ENCODE assay signal across 25 mouse cellular contexts in genomic region chr11:109891371-109891988, GRCm38 (mm10).
DNase-seq lines count a peak whose midpoint lies in the region; ATAC-seq and TF ChIP-seq lines count a peak whose summit lies in the region.
"Had no signal": no experiment of that assay in that cellular context is flagged by ENCODE, and none has a peak within 500 bp of the region (broad histone marks: within the 10 kb centered on the region; RNA-seq: fewer than 3 reads in every experiment).

No protein-coding gene starts in this region.

- no peak overlapping the region for H3K4me3 ChIP-seq in liver, adult 2 months (ENCODE audit: insufficient read depth, low read depth, low read length)
- H3K4me3 ChIP-seq in liver, embryonic 12.5 days = no peak overlapping the region
- H3K4me3 ChIP-seq in embryonic facial prominence, embryonic 10.5 days = no peak overlapping the region
- no peak overlapping the region for H3K4me3 ChIP-seq in forebrain, embryonic 14.5 days (ENCODE audit: low read depth, low read length)
- H3K4me3 ChIP-seq: embryonic facial prominence, embryonic 13.5 days; erythroblast, embryonic 14.5 days; forebrain, embryonic 15.5 days; heart, embryonic 15.5 days; hindbrain, embryonic 10.5 days; intestine, embryonic 15.5 days; limb, embryonic 13.5 days; lung, embryonic 15.5 days; midbrain, embryonic 10.5 days; neural tube, embryonic 15.5 days had no signal

- intact Hi-C loops in heart, postnatal 25 days (cut with DNase I) = loop anchor here (5.0 kb wide), 1 partner anchor 376 kb away; no protein-coding TSS in a partner anchor

- no peaks in the 10 kb centered on the region; the same call in 1 of the 2 replicates for H3K4me1 ChIP-seq in liver, adult 2 months (ENCODE audit: control insufficient read depth, insufficient read depth, low read length)
- H3K4me1 ChIP-seq in liver, embryonic 12.5 days = no peaks in the 10 kb centered on the region
- peaks cover 9% of the 10 kb centered on the region for H3K4me1 ChIP-seq in embryonic facial prominence, embryonic 10.5 days
- no peaks in the 10 kb centered on the region for H3K4me1 ChIP-seq in forebrain, embryonic 14.5 days (ENCODE audit: control insufficient read depth, insufficient read depth, low read length)
- H3K4me1 ChIP-seq: forebrain, embryonic 15.5 days; heart, embryonic 15.5 days; hindbrain, embryonic 10.5 days; intestine, embryonic 15.5 days; lung, embryonic 15.5 days; midbrain, embryonic 10.5 days; neural tube, embryonic 15.5 days had no signal

- H3K27ac ChIP-seq in liver, adult 2 months (replicated peaks; ENCODE audit: insufficient read depth, low read depth, low read length) = 0 out of 2 replicates have a peak overlapping the region, but pooled peaks have one; percentile 32
- no peak overlapping the region for H3K27ac ChIP-seq in liver, embryonic 12.5 days
- no peak overlapping the region for H3K27ac ChIP-seq in embryonic facial prominence, embryonic 10.5 days (replicated peaks)
- no peak overlapping the region for H3K27ac ChIP-seq in forebrain, embryonic 14.5 days (ENCODE audit: low read depth, low read length)
- H3K27ac ChIP-seq: embryonic facial prominence, embryonic 13.5 days; forebrain, embryonic 15.5 days; heart, embryonic 15.5 days; hindbrain, embryonic 10.5 days; intestine, embryonic 15.5 days; limb, embryonic 13.5 days; liver, embryonic 14.5 days; lung, embryonic 15.5 days; midbrain, embryonic 10.5 days; neural tube, embryonic 15.5 days had no signal

- TF ChIP-seq CTCF in liver, adult 2 months (IDR thresholded peaks at IDR 0.05; ENCODE audit: low read depth, low read length) = no peak

- ATAC-seq in liver, embryonic 12.5 days = no peak
- no peak for ATAC-seq in forebrain, embryonic 14.5 days
- ATAC-seq: CD4-positive, CD25-positive, alpha-beta regulatory T cell, adult 4 months; forebrain, embryonic 15.5 days; hindbrain, embryonic 16.5 days had no signal

- H3K9me3 ChIP-seq in liver, embryonic 12.5 days (replicated peaks) = no peaks in the 10 kb centered on the region
- H3K9me3 ChIP-seq in embryonic facial prominence, embryonic 10.5 days = no peaks in the 10 kb centered on the region
- H3K9me3 ChIP-seq in forebrain, embryonic 14.5 days (replicated peaks; ENCODE audit: control insufficient read depth, low read length) = no peaks in the 10 kb centered on the region
- H3K9me3 ChIP-seq: embryonic facial prominence, embryonic 13.5 days; forebrain, embryonic 15.5 days; heart, embryonic 15.5 days; hindbrain, embryonic 10.5 days; intestine, embryonic 15.5 days; limb, embryonic 13.5 days; lung, embryonic 15.5 days; midbrain, embryonic 10.5 days; neural tube, embryonic 15.5 days had no signal

- no peaks in the 10 kb centered on the region for H3K27me3 ChIP-seq in liver, adult 2 months (ENCODE audit: control insufficient read depth, insufficient read depth, low read length)
- no peaks in the 10 kb centered on the region for H3K27me3 ChIP-seq in liver, embryonic 12.5 days (replicated peaks)
- no peaks in the 10 kb centered on the region for H3K27me3 ChIP-seq in embryonic facial prominence, embryonic 10.5 days (replicated peaks; ENCODE audit: low read depth, poor library complexity, severe bottlenecking)
- no peaks in the 10 kb centered on the region for H3K27me3 ChIP-seq in forebrain, embryonic 14.5 days (replicated peaks; ENCODE audit: control insufficient read depth, insufficient read depth, low read length)
- H3K27me3 ChIP-seq: embryonic facial prominence, embryonic 13.5 days; forebrain, embryonic 15.5 days; heart, embryonic 15.5 days; intestine, embryonic 15.5 days; limb, embryonic 13.5 days; lung, embryonic 15.5 days; neural tube, embryonic 15.5 days had no signal

- H3K36me3 ChIP-seq in liver, adult 2 months (ENCODE audit: control insufficient read depth, insufficient read depth, low read length) = no peaks in the 10 kb centered on the region
- no peaks in the 10 kb centered on the region for H3K36me3 ChIP-seq in liver, embryonic 12.5 days
- H3K36me3 ChIP-seq in embryonic facial prominence, embryonic 10.5 days (replicated peaks) = no peaks in the 10 kb centered on the region
- no peaks in the 10 kb centered on the region for H3K36me3 ChIP-seq in forebrain, embryonic 14.5 days (ENCODE audit: control insufficient read depth, insufficient read depth, low read length)
- H3K36me3 ChIP-seq: embryonic facial prominence, embryonic 13.5 days; forebrain, embryonic 15.5 days; heart, embryonic 15.5 days; hindbrain, embryonic 10.5 days; intestine, embryonic 15.5 days; limb, embryonic 13.5 days; lung, embryonic 15.5 days; midbrain, embryonic 10.5 days; neural tube, embryonic 15.5 days had no signal

- DNase-seq in heart, adult 11 months = peak; percentile 96
- DNase-seq in heart, adult 8-10 months (ENCODE audit: low spot score) = no peak
- DNase-seq in liver, adult 2 months (ENCODE audit: extremely low read depth, low read depth, low spot score) = peak; percentile 30
- DNase-seq in Muller cell, postnatal 12 days (ENCODE audit: inconsistent ontology term) = peak; percentile 91
- peak; percentile 46 for DNase-seq in heart, postnatal 25 days (ENCODE audit: low spot score)
- DNase-seq in embryonic facial prominence, embryonic 10.5 days (ENCODE audit: low spot score) = no peak
- no peak for DNase-seq in forebrain, embryonic 14.5 days (ENCODE audit: low spot score)
- DNase-seq: adrenal gland, postnatal 36 days; cerebellum, adult 18-20 months; cerebellum, postnatal 25 days; spleen, adult 18-20 months had no signal

- 88% methylated on average over 8 of the region's 8 CpGs for WGBS in liver, adult 2 months
- WGBS in liver, embryonic 12.5 days (ENCODE audit: insufficient replicate concordance) = 67% methylated on average over 8 of the region's 8 CpGs
- 80% methylated on average over 8 of the region's 8 CpGs for WGBS in embryonic facial prominence, embryonic 10.5 days
- 76% methylated on average over 8 of the region's 8 CpGs for WGBS in forebrain, embryonic 14.5 days

- H3K4me2 ChIP-seq in liver, embryonic 12.5 days = no peak overlapping the region
- H3K4me2 ChIP-seq in forebrain, embryonic 14.5 days (ENCODE audit: low read length) = no peak overlapping the region
- H3K4me2 ChIP-seq: embryonic facial prominence, embryonic 13.5 days; forebrain, embryonic 15.5 days; heart, embryonic 15.5 days; intestine, embryonic 15.5 days; limb, embryonic 13.5 days; lung, embryonic 15.5 days; neural tube, embryonic 15.5 days had no signal

- no peak for TF ChIP-seq POLR2A in liver, adult 2 months (IDR thresholded peaks at IDR 0.05; ENCODE audit: extremely low read depth, insufficient read depth, low read length)

- no peak overlapping the region for H3K9ac ChIP-seq in liver, adult 2 months (ENCODE audit: low read depth, low read length)
- H3K9ac ChIP-seq in liver, embryonic 12.5 days = no peak overlapping the region
- H3K9ac ChIP-seq in forebrain, embryonic 14.5 days (ENCODE audit: low read length) = no peak overlapping the region
- H3K9ac ChIP-seq: embryonic facial prominence, embryonic 13.5 days; forebrain, embryonic 15.5 days; heart, embryonic 15.5 days; intestine, embryonic 15.5 days; limb, embryonic 13.5 days; liver, embryonic 14.5 days; lung, embryonic 15.5 days; neural tube, embryonic 15.5 days had no signal

- H3K79me2 ChIP-seq in liver, adult 2 months (ENCODE audit: control insufficient read depth, insufficient read depth, low read length) = no peaks in the 10 kb centered on the region

Comparison
In these comparisons a context has a peak if more than half of its experiments do, and no peak if none do; other contexts are left out.
1. DNase-seq: peak in heart, adult 11 months (single experiment), liver, adult 2 months (single experiment), Muller cell, postnatal 12 days (single experiment) and heart, postnatal 25 days (single experiment); none in heart, adult 8-10 months (single experiment), embryonic facial prominence, embryonic 10.5 days (single experiment) and forebrain, embryonic 14.5 days (single experiment).